Mouse (Mus musculus) neural tube, embryonic 11.5 days (tissue): ENCODE measurements around the gene Gab3. TPM values are rescaled to one million over a fixed set of nuclear protein-coding genes. Genes with fewer than 3 reads are reported as not detected.
"Not testable (repeated sequence)": the region's sequence is repeated elsewhere in the genome, so short reads cannot be mapped to it uniquely, and the experiment has no call there.

Source experiments
- ATAC-seq: fragments of 200-750 bp; cut with Nextera tagmentation; 2 replicates; pipeline ENCODE4 v1.8.0; 2017; ENCODE audit warnings: moderate number of reproducible peaks, mild to moderate bottlenecking, moderate TSS enrichment, moderate library complexity; ENCODE audit not compliant: insufficient read depth, low FRiP score, low TSS enrichment
- DNase-seq: peaks from one replicate; pipeline ENCODE4 v3.0.0-alpha.2; 2015; ENCODE audit warnings: low spot score
- H3K27ac ChIP-seq: fragments of 300-500 bp; sonication (generic); 2 replicates; pipeline ENCODE4 v1.5.1; 2014; ENCODE audit warnings: low read depth, mild to moderate bottlenecking, low read length
- H3K27me3 ChIP-seq: fragments of 300-500 bp; sonication (generic); 2 replicates; pipeline ENCODE4 v1.6.1; 2014; ENCODE audit warnings: mild to moderate bottlenecking, low read length, mixed read lengths; ENCODE audit not compliant: control insufficient read depth, insufficient read depth
- H3K36me3 ChIP-seq: fragments of 300-500 bp; sonication (generic); 2 replicates; pipeline ENCODE4 v1.6.1; 2014; ENCODE audit warnings: mild to moderate bottlenecking, low read length, moderate library complexity, mixed read lengths; ENCODE audit not compliant: control insufficient read depth, insufficient read depth
- H3K4me1 ChIP-seq: fragments of 300-500 bp; sonication (generic); 2 replicates; pipeline ENCODE4 v1.6.1; 2014; ENCODE audit warnings: low read length, mixed read lengths; ENCODE audit not compliant: control insufficient read depth, insufficient read depth
- H3K4me2 ChIP-seq: fragments of 300-500 bp; sonication (generic); 2 replicates; pipeline ENCODE4 v1.6.1; 2014; ENCODE audit warnings: low read depth, mild to moderate bottlenecking, moderate library complexity
- H3K4me3 ChIP-seq: fragments of 300-500 bp; sonication (generic); 2 replicates; pipeline ENCODE4 v1.5.1; 2014; ENCODE audit warnings: low read depth, low read length
- H3K9ac ChIP-seq: fragments of 300-500 bp; sonication (generic); 2 replicates; pipeline ENCODE4 v1.6.1; 2014; ENCODE audit warnings: mild to moderate bottlenecking, low read length
- H3K9me3 ChIP-seq: fragments of 300-500 bp; sonication (generic); 2 replicates; pipeline ENCODE4 v1.6.1; 2016; ENCODE audit warnings: low read length; ENCODE audit not compliant: control insufficient read depth
- WGBS: fragments of 180-500 bp; shearing (Covaris S2); extraction: QIAGEN DNeasy Blood & Tissue Kit; methylation state at CpG from one replicate; pipeline ENCODE4 v1.1.7; 2014; 5-methylcytosine and 5-hydroxymethylcytosine counted together
- polyA plus RNA-seq: library from polyadenylated mRNA; unstranded; fragments of >200 nt; fragmentation: Nextera tagmentation; extraction: Ambion mirVana; gene quantifications from 2 replicates; pipeline ENCODE4 v1.2.1, GENCODE M21; 2014

Gene Gab3
- polyA plus RNA-seq, 1 experiment from 2014 or later: 1.3 TPM

- ATAC-seq: no peak
- Histone ChIP-seq H3K9ac (no peak overlapping the region), H3K27me3 (no peaks in the 10 kb centered on the region), H3K27ac (no peak overlapping the region), H3K9me3 (no peaks in the 10 kb centered on the region), H3K4me1 (no peaks in the 10 kb centered on the region), H3K36me3 (no peaks in the 10 kb centered on the region), H3K4me3 (no peak overlapping the region), H3K4me2 (no peak overlapping the region)
- DNase-seq: no peak
- WGBS: 81% methylated on average over 1 of the region's 1 CpGs
Measured at GRCm38 (mm10) chrX:75045931-75046330, 39.3 kb downstream of the Gab3 start.

DNA sequence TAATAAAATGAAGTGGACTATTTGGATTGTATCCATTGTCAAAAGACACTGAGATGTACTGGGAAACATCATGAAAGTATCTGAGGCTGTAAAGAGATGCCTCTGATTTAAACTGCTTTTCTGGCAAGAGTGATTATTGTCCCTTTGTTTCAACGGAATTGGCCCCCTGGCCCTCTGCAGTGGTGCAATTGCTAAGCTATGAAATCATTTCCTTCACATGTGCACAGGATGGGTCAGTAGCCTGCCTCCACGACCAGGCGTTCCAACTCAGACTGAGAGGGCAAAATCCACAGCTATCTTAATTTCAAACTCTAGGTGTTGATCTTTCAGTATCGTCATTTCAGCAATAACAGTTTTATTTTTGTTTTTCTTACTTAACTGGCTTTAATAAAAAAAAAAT, 40.7 kb downstream of the Gab3 start:
- H3K4me2 ChIP-seq: no peak overlapping the region
- H3K4me1 ChIP-seq: no peaks in the 10 kb centered on the region
- no peak for DNase-seq
- H3K9me3 ChIP-seq: no peaks in the 10 kb centered on the region
- no peak overlapping the region for H3K27ac ChIP-seq
- no peaks in the 10 kb centered on the region for H3K36me3 ChIP-seq
- H3K4me3 ChIP-seq: no peak overlapping the region
- WGBS: 68% methylated on average over 4 of the region's 4 CpGs
- no peak for ATAC-seq
- H3K27me3 ChIP-seq: no peaks in the 10 kb centered on the region
- no peak overlapping the region for H3K9ac ChIP-seq

DNA sequence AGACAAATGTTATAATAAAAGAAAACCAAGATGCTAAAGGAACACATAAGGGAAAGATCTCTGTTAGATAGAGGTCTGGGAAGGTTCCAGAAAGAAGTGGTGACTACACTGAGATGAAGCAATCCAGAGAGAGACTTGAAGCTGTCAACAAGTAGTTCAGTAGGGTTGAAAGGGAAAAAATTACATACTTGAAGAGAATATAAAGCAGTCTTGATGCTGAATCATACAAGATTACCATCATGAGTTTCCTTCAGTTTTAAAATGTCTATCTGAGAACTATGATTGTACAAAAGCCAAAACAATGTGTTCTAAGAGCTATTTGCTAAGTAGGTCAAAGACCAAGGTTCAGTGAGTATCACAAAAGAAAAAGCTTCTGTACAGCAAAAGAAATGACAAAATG, 48.6 kb downstream of the Gab3 start:
- Histone ChIP-seq H3K9ac (no peak overlapping the region), H3K4me2 (no peak overlapping the region), H3K36me3 (no peaks in the 10 kb centered on the region), H3K9me3 (no peaks in the 10 kb centered on the region), H3K4me3 (no peak overlapping the region), H3K4me1 (no peaks in the 10 kb centered on the region), H3K27me3 (no peaks in the 10 kb centered on the region), H3K27ac (no peak overlapping the region)
- ATAC-seq (no peak), DNase-seq (no peak)

DNA sequence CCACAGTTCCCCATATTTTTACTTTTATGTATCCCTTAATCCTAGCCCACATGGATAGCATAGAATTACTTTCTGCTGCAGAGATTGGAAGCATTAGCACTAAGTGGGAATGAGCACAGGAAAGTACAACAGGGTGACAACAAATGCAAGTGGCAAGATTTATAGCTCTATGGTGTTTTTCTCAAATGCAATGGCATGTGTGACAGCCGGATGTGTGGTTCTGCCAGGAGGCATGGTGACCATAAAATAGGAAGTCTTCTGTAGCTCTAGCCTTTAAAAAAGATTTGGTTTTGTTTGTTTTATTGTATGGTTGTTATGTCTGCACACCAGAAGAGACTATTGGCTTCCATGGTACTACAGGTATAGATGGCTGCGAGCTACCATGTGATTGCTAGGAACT, 50.1 kb downstream of the Gab3 start:
- H3K9ac ChIP-seq: no peak overlapping the region
- WGBS: 86% methylated on average over 2 of the region's 2 CpGs
- H3K36me3 ChIP-seq: no peaks in the 10 kb centered on the region
- H3K4me1 ChIP-seq: no peaks in the 10 kb centered on the region
- DNase-seq (no peak), ATAC-seq (no peak)
- no peak overlapping the region for H3K27ac ChIP-seq
- H3K9me3 ChIP-seq: no peaks in the 10 kb centered on the region
- H3K27me3 ChIP-seq: no peaks in the 10 kb centered on the region
- H3K4me3 ChIP-seq: no peak overlapping the region
- H3K4me2 ChIP-seq: no peak overlapping the region

DNA sequence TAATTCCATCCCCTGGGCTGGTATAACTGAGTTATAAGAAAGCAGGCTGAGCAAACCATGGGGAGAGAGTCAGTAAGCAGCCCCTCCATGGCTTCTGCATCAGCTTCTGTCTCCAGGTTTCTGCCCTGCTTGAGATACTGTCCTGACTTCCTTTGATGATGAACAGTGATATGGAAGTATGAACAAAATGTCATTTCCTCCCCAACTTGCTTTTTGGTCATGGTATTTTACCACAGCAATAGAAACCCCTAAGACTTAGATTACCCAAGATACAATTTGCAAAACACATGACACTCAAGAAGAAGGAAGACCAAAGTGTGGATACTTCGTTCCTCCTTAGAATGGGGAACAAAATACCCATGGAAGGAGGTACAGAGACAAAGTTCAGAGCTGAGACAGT, 51.2 kb downstream of the Gab3 start:
- not testable (repeated sequence) for H3K9ac ChIP-seq, H3K36me3 ChIP-seq, H3K4me2 ChIP-seq, H3K4me3 ChIP-seq, H3K4me1 ChIP-seq, DNase-seq, H3K9me3 ChIP-seq, ATAC-seq, H3K27ac ChIP-seq, H3K27me3 ChIP-seq
- WGBS: 62% methylated on average over 1 of the region's 1 CpGs

DNA sequence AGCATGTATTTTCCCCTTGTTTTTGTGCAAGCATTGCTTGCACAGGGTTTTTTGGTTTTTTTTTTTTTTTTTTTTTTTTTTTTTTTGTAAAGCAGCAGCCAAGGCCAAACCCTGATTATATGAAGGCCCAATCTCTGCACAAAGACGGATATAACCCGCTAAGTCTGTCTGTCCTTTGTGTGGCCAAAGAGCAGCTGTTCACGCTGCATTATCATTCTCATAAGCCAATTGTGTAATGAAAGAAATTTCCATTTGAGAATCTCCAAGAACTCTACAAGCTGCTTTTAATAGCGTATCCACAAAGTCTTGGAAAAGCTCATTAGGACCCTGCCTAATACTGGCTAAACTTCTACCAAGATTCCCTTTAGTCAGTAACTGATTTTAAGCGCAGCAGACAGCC, 101.5 kb downstream of the Gab3 start:
- H3K36me3 ChIP-seq: no peaks in the 10 kb centered on the region
- no peak overlapping the region for H3K4me3 ChIP-seq
- DNase-seq (no peak), ATAC-seq (no peak)
- H3K4me1 ChIP-seq: no peaks in the 10 kb centered on the region
- no peak overlapping the region for H3K27ac ChIP-seq
- 84% methylated on average over 5 of the region's 5 CpGs for WGBS
- no peaks in the 10 kb centered on the region for H3K27me3 ChIP-seq
- H3K4me2 ChIP-seq: no peak overlapping the region
- H3K9me3 ChIP-seq: no peaks in the 10 kb centered on the region
- no peak overlapping the region for H3K9ac ChIP-seq

DNA sequence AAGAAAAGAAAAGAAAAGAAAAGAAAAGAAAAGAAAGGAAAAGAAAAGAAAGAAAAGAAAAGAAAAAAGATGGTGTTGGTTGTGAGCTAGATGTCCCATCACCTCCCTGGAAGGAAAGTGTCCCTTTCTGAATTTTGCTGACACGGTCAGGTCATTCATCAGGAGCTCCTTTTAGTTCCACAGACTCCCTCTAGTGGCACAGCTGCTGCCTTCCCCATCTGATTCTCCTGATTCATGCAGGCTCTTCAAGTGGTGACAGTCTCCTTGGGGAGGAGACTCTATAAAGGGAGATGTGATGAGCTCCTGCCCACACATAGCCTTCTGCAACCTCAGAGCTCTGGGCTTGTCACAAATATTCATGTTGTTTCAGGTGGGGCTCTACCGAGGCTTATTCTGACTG, 122.4 kb downstream of the Gab3 start:
- not testable (repeated sequence) for H3K27ac ChIP-seq, H3K9ac ChIP-seq, H3K4me3 ChIP-seq, H3K27me3 ChIP-seq, DNase-seq, H3K9me3 ChIP-seq, H3K4me2 ChIP-seq, H3K36me3 ChIP-seq, H3K4me1 ChIP-seq, ATAC-seq
- 45% methylated on average over 1 of the region's 2 CpGs for WGBS

GRCm38 (mm10) chrX:74959161-74959560, 126.1 kb downstream of the Gab3 start:
- not testable (repeated sequence) for H3K4me3 ChIP-seq, H3K4me1 ChIP-seq, H3K4me2 ChIP-seq, DNase-seq, H3K27me3 ChIP-seq, H3K9me3 ChIP-seq, H3K9ac ChIP-seq, H3K36me3 ChIP-seq, H3K27ac ChIP-seq, ATAC-seq
- WGBS: 74% methylated on average over 7 of the region's 7 CpGs
